Mouse (Mus musculus) liver, embryonic 14.5 days (tissue): ENCODE measurements at regions not wholly inside any gene's neighbourhood (a gene's known extent, or its start where the extent isn't known, plus 50 kb on each side); places are given as distances from the start of the nearest gene placed in this dataset. TPM values are rescaled to one million over a fixed set of nuclear protein-coding genes. Genes with fewer than 3 reads are reported as not detected.

Experiments used
- ATAC-seq: fragments of 200-750 bp; cut with Nextera tagmentation; 2 replicates; pipeline ENCODE4 v1.8.0; 2017; ENCODE audit warnings: moderate number of reproducible peaks, mild to moderate bottlenecking, moderate library complexity; ENCODE audit not compliant: insufficient read depth
- DNase-seq, 3 experiments: peaks; one replicate each; pipeline ENCODE4 v3.0.0-alpha.2; 2012 to 2013; ENCODE audit warnings: low read depth in 3 of 3, low spot score in 3 of 3
- H3K27ac ChIP-seq: fragments of 300-500 bp; sonication (generic); 2 replicates; pipeline ENCODE4 v1.5.1; 2014; ENCODE audit warnings: moderate library complexity, mild to moderate bottlenecking, control low read depth, inconsistent platforms
- H3K27me3 ChIP-seq: fragments of 300-500 bp; sonication (generic); 2 replicates; pipeline ENCODE4 v1.6.1; 2014; ENCODE audit warnings: mild to moderate bottlenecking, low read length, moderate library complexity; ENCODE audit not compliant: control insufficient read depth, insufficient read depth
- H3K36me3 ChIP-seq: fragments of 300-500 bp; sonication (generic); replicated peaks from 2 replicates; pipeline ENCODE4 v1.6.1; 2014; ENCODE audit warnings: low read depth; ENCODE audit not compliant: control insufficient read depth, insufficient read depth
- H3K4me1 ChIP-seq, 2 experiments: fragments of 200-500 bp in 1 of 2; fragments of 300-500 bp in 1 of 2; sonication (generic) in 1 of 2; replicated peaks; 2 replicates each; pipeline ENCODE4 v1.6.1; 2012 to 2014; ENCODE audit warnings: antibody characterized with exemption in 1 of 2, inconsistent platforms in 1 of 2, low read length in 1 of 2; ENCODE audit not compliant: control insufficient read depth in 2 of 2, insufficient read depth in 2 of 2
- H3K4me2 ChIP-seq: fragments of 300-500 bp; sonication (generic); 2 replicates; pipeline ENCODE4 v1.6.1; 2014; ENCODE audit warnings: low read depth, mild to moderate bottlenecking, control low read depth, moderate library complexity
- H3K4me3 ChIP-seq, 2 experiments: fragments of 200-500 bp in 1 of 2; fragments of 300-500 bp in 1 of 2; sonication (generic) in 1 of 2; 2 replicates each; pipeline ENCODE4 v1.5.1; 2012 to 2014; ENCODE audit warnings: low read depth in 2 of 2, low read length in 2 of 2, mild to moderate bottlenecking in 2 of 2, control low read depth in 1 of 2, inconsistent platforms in 1 of 2, moderate library complexity in 1 of 2; ENCODE audit not compliant: insufficient read depth in 1 of 2
- H3K9ac ChIP-seq: fragments of 300-500 bp; sonication (generic); replicated peaks from 2 replicates; pipeline ENCODE4 v1.6.1; 2014; ENCODE audit warnings: mild to moderate bottlenecking, control low read depth, moderate library complexity
- H3K9me3 ChIP-seq: fragments of 300-500 bp; sonication (generic); 2 replicates; pipeline ENCODE4 v1.6.1; 2016; ENCODE audit warnings: low read length, mixed read lengths; ENCODE audit not compliant: control insufficient read depth
- CTCF ChIP-seq: IDR thresholded peaks from 2 replicates; pipeline ENCODE4 v1.5.1; 2016; ENCODE audit warnings: antibody characterized with exemption, low read depth, control low read depth
- EP300 ChIP-seq: IDR thresholded peaks from 2 replicates; pipeline ENCODE4 v1.6.1; 2016; ENCODE audit warnings: antibody characterized with exemption, low read depth
- WGBS: fragments of 180-500 bp; shearing (Covaris S2); extraction: QIAGEN DNeasy Blood & Tissue Kit; methylation state at CpG from one replicate; pipeline ENCODE4 v1.1.7; 2014; ENCODE audit not compliant: insufficient replicate concordance; 5-methylcytosine and 5-hydroxymethylcytosine counted together
- microRNA-seq: library from miRNA; unstranded; fragments of <30 nt; microRNA quantifications from one replicate; pipeline ENCODE4, GENCODE M21; 2016

- no peaks in the 10 kb centered on the region for H3K27me3 ChIP-seq
- DNase-seq (no peak), ATAC-seq (no peak)
- TF ChIP-seq EP300 (no peak), CTCF (no peak)
- H3K4me3 ChIP-seq, result no peak overlapping the region
- no peak overlapping the region for H3K27ac ChIP-seq
- 55% methylated on average over 5 of the region's 5 CpGs for WGBS
- no peaks in the 10 kb centered on the region for H3K9me3 ChIP-seq
- no peaks in the 10 kb centered on the region for H3K36me3 ChIP-seq
- H3K4me2 ChIP-seq, result no peak overlapping the region
- peaks cover 0 to 2% of the 10 kb centered on the region in 2 experiments; a peak in 2 of 4 replicates for H3K4me1 ChIP-seq
- H3K9ac ChIP-seq, result no peak overlapping the region
These were observed 59.2 kb upstream of the Mpdz start for GRCm38 (mm10) chr4:81501802-81502201.

- no peaks in the 10 kb centered on the region for H3K36me3 ChIP-seq
- DNase-seq (no peak), ATAC-seq (no peak)
- H3K9me3 ChIP-seq, result no peaks in the 10 kb centered on the region
- H3K4me3 ChIP-seq, result no peak overlapping the region
- TF ChIP-seq CTCF (peak; percentile 19; the same call in 1 of the 2 replicates), EP300 (no peak)
- H3K4me1 ChIP-seq, result no peaks in the 10 kb centered on the region
- no peak overlapping the region for H3K4me2 ChIP-seq
- no peak overlapping the region for H3K9ac ChIP-seq
- 39% methylated on average over 2 of the region's 2 CpGs for WGBS
- no peaks in the 10 kb centered on the region for H3K27me3 ChIP-seq
- H3K27ac ChIP-seq, result no peak overlapping the region
These were observed 55.5 kb upstream of the Mpdz start for GRCm38 (mm10) chr4:81498133-81498532.

GRCm38 (mm10) chr4:81492811-81493210 lies 50.2 kb upstream of the Mpdz start:
- Histone ChIP-seq H3K27ac (no peak overlapping the region), H3K4me2 (no peak overlapping the region), H3K27me3 (no peaks in the 10 kb centered on the region), H3K36me3 (no peaks in the 10 kb centered on the region), H3K4me3 (no peak overlapping the region), H3K9me3 (no peaks in the 10 kb centered on the region), H3K4me1 (no peaks in the 10 kb centered on the region), H3K9ac (no peak overlapping the region)
- ATAC-seq (no peak), DNase-seq (no peak)
- TF ChIP-seq EP300, result no peak
- no peak for TF ChIP-seq CTCF
- 51% methylated on average over 3 of the region's 3 CpGs for WGBS

Small RNA genes lying in the stretch of these regions (microRNA-seq; reads per million reads assigned to microRNA genes)
- not detected for gene Gm22402
